Mouse (Mus musculus): ENCODE data around the gene Ogg1. TPM values are rescaled to one million over a fixed set of nuclear protein-coding genes. Genes with fewer than 3 reads are reported as not detected.

Ogg1 gene
- total RNA-seq, 4 experiments from 2014 or later: 7.6 to 11.1 (median 9.4) TPM

GRCm38 (mm10) chr6:113368577-113368976, 41.8 kb downstream of the Ogg1 start:
- DNase-seq (ENCODE audit: low spot score in 2 of 2): no peak

GRCm38 (mm10) chr6:113370194-113370929, 43.6 kb downstream of the Ogg1 start:
- DNase-seq (ENCODE audit: low spot score in 2 of 2): no peak

GRCm38 (mm10) chr6:113373491-113373890, 46.7 kb downstream of the Ogg1 start:
- no peak for DNase-seq (ENCODE audit: low spot score in 2 of 2)

- no peak for DNase-seq (ENCODE audit: low spot score in 2 of 2)
Observed at GRCm38 (mm10) chr6:113377172-113377495, 50.4 kb downstream of the Ogg1 start.

GRCm38 (mm10) chr6:113377496-113378385, 51.0 kb downstream of the Ogg1 start, which contains the start of the genes Tada3 and Arpc4:
Tada3 (minus strand) TSS chr6:113377883.
Arpc4 (plus strand) TSS chr6:113378115.
- DNase-seq (ENCODE audit: low spot score in 2 of 2): peak; percentile 85 to 90

GRCm38 (mm10) chr6:113379246-113379645, 52.5 kb downstream of the Ogg1 start:
- no peak for DNase-seq (ENCODE audit: low spot score in 2 of 2)

- no peak for DNase-seq (ENCODE audit: low spot score in 2 of 2)
Observed at GRCm38 (mm10) chr6:113380480-113380879, 53.7 kb downstream of the Ogg1 start.

- peak; percentile 49 to 64 for DNase-seq (ENCODE audit: low spot score in 2 of 2)
Observed at GRCm38 (mm10) chr6:113384351-113384927, 57.7 kb downstream of the Ogg1 start.

Other genes starting within 250 kb of the Ogg1 start
- gene Setd5, start 249.6 kb upstream of the Ogg1 start, total RNA-seq (2022): 100 to 1,000 TPM; 104 to 122 (median 115) TPM
- gene Lhfpl4, start 131.6 kb upstream of the Ogg1 start, total RNA-seq (2022): 10 to 100 TPM; 71.7 to 80.9 (median 76.9) TPM
- gene Mtmr14, start 89.1 kb upstream of the Ogg1 start, total RNA-seq (2022): 10 to 100 TPM; 15.5 to 19.9 (median 17.7) TPM
- 10 to 100 TPM; 19.5 to 24.2 (median 19.9) TPM for gene Cpne9, start 44.7 kb upstream of the Ogg1 start, total RNA-seq (2022)
- 10 to 100 TPM; 36.8 to 40.5 (median 38.4) TPM for gene Brpf1, start 19.8 kb upstream of the Ogg1 start, total RNA-seq (2022)
- gene Camk1, start 17.0 kb downstream of the Ogg1 start, total RNA-seq (2022): 10 to 100 TPM; 57.2 to 74.1 (median 63.7) TPM
- gene Tada3, start 50.9 kb downstream of the Ogg1 start, total RNA-seq (2022): 10 to 100 TPM; 43.4 to 49.8 (median 47.7) TPM
- 100 to 1,000 TPM; 282 to 324 (median 303) TPM for gene Arpc4, start 51.1 kb downstream of the Ogg1 start, total RNA-seq (2022)
- gene Ttll3, start 62.3 kb downstream of the Ogg1 start, total RNA-seq (2022): 10 to 100 TPM; 17.2 to 21.6 (median 19.6) TPM
- 10 to 100 TPM; 27.4 to 39.1 (median 35.2) TPM for gene Rpusd3, start 92.4 kb downstream of the Ogg1 start, total RNA-seq (2022)
- gene Cidec, start 108.8 kb downstream of the Ogg1 start, total RNA-seq (2022): not detected
- gene Jagn1, start 115.6 kb downstream of the Ogg1 start, total RNA-seq (2022): 10 to 100 TPM; 38.5 to 47.0 (median 39.7) TPM
- gene Il17re, start 131.5 kb downstream of the Ogg1 start, total RNA-seq (2022): under 1 TPM; 0.22 to 0.45 (median 0.41) TPM
- 1 to 10 TPM; 3.8 to 6.1 (median 4.8) TPM for gene Il17rc, start 144.5 kb downstream of the Ogg1 start, total RNA-seq (2022)
- 100 to 1,000 TPM in 2 of 4 experiments, 10 to 100 TPM in 2; 86.9 to 135 (median 104) TPM for gene Creld1, start 156.3 kb downstream of the Ogg1 start, total RNA-seq (2022)
- 10 to 100 TPM; 45.3 to 51.3 (median 49.8) TPM for gene Prrt3, start 175.0 kb downstream of the Ogg1 start, total RNA-seq (2022)
- 10 to 100 TPM; 62.1 to 75.3 (median 71.4) TPM for gene Emc3, start 204.7 kb downstream of the Ogg1 start, total RNA-seq (2022)
- 1 to 10 TPM; 2.0 to 2.5 (median 2.3) TPM for gene Fancd2, start 204.7 kb downstream of the Ogg1 start, total RNA-seq (2022)